Mouse (Mus musculus) lung, postnatal 0 days (tissue): ENCODE measurements around the gene Fam207a.

Source experiments
- CTCF ChIP-seq: IDR thresholded peaks from 2 replicates; pipeline ENCODE4 v1.5.1; 2016; ENCODE audit warnings: antibody characterized with exemption, mild to moderate bottlenecking
- EP300 ChIP-seq: IDR thresholded peaks from 2 replicates; pipeline ENCODE4 v1.6.1; 2016; ENCODE audit warnings: antibody characterized with exemption, mild to moderate bottlenecking, control low read depth

- TF ChIP-seq CTCF, result 0 out of 2 replicates have a peak, but pooled peaks have one; percentile 2
- TF ChIP-seq EP300, result 0 out of 2 replicates have a peak, but pooled peaks have one; percentile 28
Measured at GRCm38 (mm10) chr10:77498254-77498653, 17.3 kb downstream of the Fam207a start.
